Mouse (Mus musculus): ENCODE data around the gene Nap1l1.

- TF ChIP-seq USF1 (IDR thresholded peaks at IDR 0.05; ENCODE audit: low read depth) (no peak), MYOG (IDR thresholded peaks at IDR 0.05; ENCODE audit: control insufficient read depth, extremely low read depth, insufficient read length) (no peak), CTCF (IDR thresholded peaks at IDR 0.05; ENCODE audit: control insufficient read depth, insufficient read depth, insufficient read length) (no peak), MYOD1 (IDR thresholded peaks at IDR 0.05; ENCODE audit: control insufficient read depth, insufficient read length, low read depth) (no peak), MAX (IDR thresholded peaks at IDR 0.05) (peak; percentile 51), CEBPB (IDR thresholded peaks at IDR 0.05; ENCODE audit: low read depth) (no peak), FOSL1 (IDR thresholded peaks at IDR 0.05; ENCODE audit: insufficient read depth, low read length, poor library complexity, severe bottlenecking) (peak; percentile 16)
Measured at GRCm38 (mm10) chr10:111539724-111540324, 66.8 kb downstream of the Nap1l1 start.
